Mouse (Mus musculus): Measurements from ENCODE around the gene Psmd8.
A peak's percentile ranks its signal among the peaks of the same experiment; 100 is the strongest.
"Not testable (repeated sequence)": the region's sequence is repeated elsewhere in the genome, so short reads cannot be mapped to it uniquely, and the experiment has no call there.

Gene Psmd8

DNA sequence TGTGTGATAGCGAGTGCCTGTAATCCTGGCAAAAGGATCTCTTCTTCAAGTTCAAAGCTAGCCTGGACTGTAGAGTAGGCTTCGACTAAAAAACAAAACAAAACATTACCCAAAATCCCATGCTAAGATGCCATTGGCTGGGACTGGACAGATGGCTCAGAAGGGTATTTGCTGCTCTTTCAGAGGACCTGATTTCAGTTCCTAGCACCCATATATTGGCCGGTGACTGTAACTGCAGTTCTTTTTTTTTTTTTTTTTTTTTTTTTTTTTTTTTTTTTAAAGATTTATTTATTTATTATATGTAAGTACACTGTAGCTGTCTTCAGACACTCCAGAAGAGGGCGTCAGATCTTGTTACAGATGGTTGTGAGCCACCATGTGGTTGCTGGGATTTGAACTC, 41.3 kb downstream of the Psmd8 start:
- DNase-seq (ENCODE audit: inconsistent age in 2 of 2, low spot score in 1 of 2) = not testable (repeated sequence)

DNA sequence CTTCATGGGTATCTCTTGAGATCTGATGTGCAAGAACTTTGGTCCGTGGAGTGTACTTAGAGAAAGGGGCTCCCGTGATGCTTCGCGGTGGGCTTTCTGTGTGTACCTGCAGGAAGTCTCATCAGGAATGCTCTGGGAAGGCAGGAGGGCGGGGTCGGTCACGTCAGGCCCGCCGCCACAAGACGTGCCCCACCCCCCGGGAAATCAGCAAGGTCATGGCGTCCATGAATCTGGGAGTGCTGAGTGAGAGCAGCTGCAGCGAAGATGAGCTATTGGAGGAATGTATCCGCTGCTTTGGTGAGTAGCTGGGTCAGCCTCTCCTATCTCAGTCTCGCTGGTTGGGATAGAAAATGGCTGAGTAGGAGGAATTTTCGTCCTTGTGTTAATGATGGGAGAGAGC, 43.1 kb downstream of the Psmd8 start:
- peak in 1 of 2 experiments; percentile 55 for DNase-seq (ENCODE audit: inconsistent age in 2 of 2, low spot score in 1 of 2)

DNA sequence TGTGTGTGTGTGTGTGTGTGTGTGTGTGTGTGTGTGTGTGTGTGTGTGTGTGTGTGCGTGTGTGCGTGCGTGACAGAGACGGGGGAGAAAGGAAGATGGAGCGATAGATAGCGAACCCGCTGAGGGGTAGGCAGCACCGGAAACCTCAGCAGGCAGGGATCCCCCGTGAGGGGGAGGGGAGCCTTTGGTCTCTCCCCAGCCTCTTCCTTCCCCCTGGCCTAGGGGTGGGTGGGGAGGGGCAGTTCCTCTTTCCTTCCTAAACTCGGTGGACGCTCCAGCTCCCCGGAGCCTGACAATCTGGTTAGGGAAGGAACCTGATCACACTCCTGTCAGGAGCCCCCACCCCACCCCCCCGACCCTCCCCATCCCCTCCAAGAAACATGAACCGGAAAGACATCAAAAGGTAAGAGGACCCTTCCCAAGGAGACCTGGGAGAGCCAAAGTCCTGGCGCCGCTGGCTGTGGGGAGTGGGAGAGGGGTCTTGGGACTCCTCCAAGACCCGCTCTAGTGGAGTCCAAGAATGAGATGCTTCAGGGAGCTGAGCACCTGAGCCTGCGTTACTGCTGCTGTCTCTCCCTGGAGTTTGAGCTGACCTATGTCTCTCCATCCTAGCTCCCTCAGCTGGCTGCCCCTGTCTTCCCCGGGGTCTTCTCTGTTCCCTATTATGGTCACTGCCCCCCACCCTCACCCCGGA, 45.7 kb downstream of the Psmd8 start, which contains the start of gene Rasgrp4:
Gene Rasgrp4, plus strand, starts transcription at position 159 of the 694 bp plus-strand sequence.
- DNase-seq (ENCODE audit: inconsistent age in 2 of 2, low spot score in 1 of 2) = peak in 1 of 2 experiments; percentile 30

DNA sequence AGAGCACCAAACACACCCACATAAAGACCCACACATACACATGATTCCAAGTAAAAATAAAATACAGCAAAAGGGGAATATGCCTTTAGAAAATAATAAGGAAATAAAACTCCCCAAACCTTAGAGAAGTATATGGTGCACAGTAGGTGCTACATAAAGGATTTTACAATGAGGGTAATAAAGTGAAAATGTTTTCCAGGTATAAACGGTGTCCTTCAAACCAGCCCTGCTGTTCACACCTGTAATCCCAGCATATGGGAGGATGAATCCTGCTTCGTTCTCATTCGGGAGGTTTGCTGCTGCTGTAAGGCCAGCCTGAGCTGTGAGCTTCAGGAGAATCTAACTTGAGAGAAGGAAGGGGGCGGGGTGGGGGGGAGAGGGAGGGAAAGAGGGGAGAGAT, 46.3 kb downstream of the Psmd8 start:
- no peak for DNase-seq (ENCODE audit: inconsistent age in 2 of 2, low spot score in 1 of 2)

DNA sequence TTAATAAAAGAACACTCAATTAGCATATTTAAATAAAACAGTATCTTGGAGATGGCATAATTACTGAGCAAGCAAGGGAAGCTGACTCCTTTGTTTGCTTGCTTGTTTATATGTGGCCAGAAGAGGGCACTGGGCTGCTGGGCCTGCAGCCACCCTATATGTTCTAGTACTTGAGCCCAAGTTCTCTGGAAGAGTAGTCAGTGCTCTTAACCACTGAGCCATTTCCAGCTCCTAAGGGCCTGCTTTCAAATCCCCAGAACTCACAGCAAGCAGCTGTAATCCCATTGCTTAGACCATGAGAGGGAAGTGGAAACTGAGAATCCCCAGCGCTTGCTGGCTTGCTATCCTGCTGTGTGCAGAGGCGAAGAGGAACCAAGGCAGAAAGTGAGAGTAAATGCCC, 51.8 kb downstream of the Psmd8 start:
- DNase-seq (ENCODE audit: inconsistent age in 2 of 2, low spot score in 1 of 2) = peak in 1 of 2 experiments; percentile 44

DNA sequence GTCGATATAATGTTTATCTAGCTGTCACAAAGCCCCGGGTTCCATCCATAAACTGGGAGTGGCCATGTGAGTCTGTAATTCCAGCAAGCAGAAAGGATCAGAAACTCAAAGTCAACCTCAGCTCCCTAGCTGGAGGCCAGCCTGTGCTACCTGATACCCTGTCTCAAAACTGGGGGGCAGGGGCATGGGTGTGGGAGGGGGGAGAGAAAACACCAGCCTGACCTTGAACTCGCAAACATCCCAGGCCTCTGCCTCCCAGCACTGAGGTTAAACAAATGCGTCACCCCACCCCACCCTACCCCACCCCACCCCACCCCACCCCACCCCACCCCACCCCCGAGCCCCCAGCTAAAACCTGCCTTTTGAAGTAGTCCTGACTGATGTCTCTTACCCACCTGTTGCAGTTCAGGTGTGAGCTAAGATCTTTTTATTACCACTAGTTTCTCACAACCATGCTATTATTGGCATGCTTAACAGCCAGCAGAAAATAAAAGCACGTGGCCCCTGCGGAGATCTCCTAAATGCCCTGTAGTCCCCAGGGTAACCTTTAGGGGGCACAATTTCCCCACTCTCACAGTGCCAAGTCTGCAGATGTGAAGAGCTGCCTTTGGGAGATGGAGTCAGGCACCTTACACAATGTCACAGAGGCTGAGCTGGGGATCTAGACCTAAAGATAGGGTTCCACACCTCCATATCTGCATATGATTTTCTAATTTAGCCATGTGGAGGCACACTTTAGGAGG, 54.2 kb downstream of the Psmd8 start:
- peak; percentile 66 to 90 for DNase-seq (ENCODE audit: inconsistent age in 2 of 2, low spot score in 1 of 2)

DNA sequence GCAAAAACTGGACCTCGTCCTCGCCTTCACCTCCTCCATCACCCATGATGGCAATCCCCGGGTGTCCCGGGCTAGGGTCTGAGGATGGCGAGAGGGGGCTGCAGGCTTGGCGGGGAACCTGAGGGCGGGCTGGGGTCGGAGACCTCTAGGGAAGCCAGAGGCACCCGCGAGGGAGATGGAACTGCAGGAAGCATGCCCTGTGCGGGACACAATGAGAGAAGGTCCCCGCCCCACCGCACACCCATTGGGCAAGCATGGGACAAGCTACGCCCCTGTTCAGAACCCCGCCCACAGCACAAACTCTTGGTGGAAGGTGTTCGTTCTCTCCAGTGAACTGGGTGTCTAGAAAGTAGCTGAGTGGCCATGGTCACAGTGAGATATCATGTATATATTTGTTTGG, 55.5 kb downstream of the Psmd8 start, which contains the start of gene Ryr1:
Gene Ryr1, minus strand, starts transcription at position 210 of the 400 bp plus-strand sequence.
- peak; percentile 58 to 81 for DNase-seq (ENCODE audit: inconsistent age in 2 of 2, low spot score in 1 of 2)

All from adrenal gland, adult (tissue).